Mouse (Mus musculus): ENCODE data around the gene Tnrc6a. TPM values are rescaled to one million over a fixed set of nuclear protein-coding genes. Genes with fewer than 3 reads are reported as not detected.
"Not testable (repeated sequence)": the region's sequence is repeated elsewhere in the genome, so short reads cannot be mapped to it uniquely, and the experiment has no call there.

Tnrc6a gene
- polyA plus RNA-seq, 1 experiment from 2014 or later, result 39.0 TPM

GRCm38 (mm10) chr7:123101295-123101694 lies 22.4 kb upstream of the Tnrc6a start:
- Histone ChIP-seq H3K27me3 (replicated peaks; ENCODE audit: control insufficient read depth, insufficient read depth, low read length) (no peaks in the 10 kb centered on the region), H3K4me2 (ENCODE audit: low read depth, low read length) (no peak overlapping the region), H3K9ac (ENCODE audit: low read depth, low read length) (no peak overlapping the region), H3K4me3 (ENCODE audit: low read length) (no peak overlapping the region), H3K4me1 (ENCODE audit: control insufficient read depth, insufficient read depth, low read length) (peaks cover 15% of the 10 kb centered on the region), H3K27ac (ENCODE audit: low read length) (no peak overlapping the region), H3K36me3 (ENCODE audit: control insufficient read depth, insufficient read depth, low read length) (no peaks in the 10 kb centered on the region), H3K9me3 (ENCODE audit: control insufficient read depth, low read length) (no peaks in the 10 kb centered on the region)
- no peak for ATAC-seq
- WGBS, result 88% methylated on average over 3 of the region's 3 CpGs

GRCm38 (mm10) chr7:123105381-123105780 lies 18.3 kb upstream of the Tnrc6a start:
- not testable (repeated sequence) for H3K9ac ChIP-seq (ENCODE audit: low read depth, low read length); H3K9me3 ChIP-seq (ENCODE audit: control insufficient read depth, low read length); H3K36me3 ChIP-seq (ENCODE audit: control insufficient read depth, insufficient read depth, low read length); H3K27me3 ChIP-seq (replicated peaks; ENCODE audit: control insufficient read depth, insufficient read depth, low read length); H3K27ac ChIP-seq (ENCODE audit: low read length); H3K4me2 ChIP-seq (ENCODE audit: low read depth, low read length); ATAC-seq; H3K4me3 ChIP-seq (ENCODE audit: low read length)
- 29% methylated on average over 1 of the region's 1 CpGs for WGBS
- peaks cover 21% of the 10 kb centered on the region for H3K4me1 ChIP-seq (ENCODE audit: control insufficient read depth, insufficient read depth, low read length)

GRCm38 (mm10) chr7:123105906-123106305 lies 17.8 kb upstream of the Tnrc6a start:
- 65% methylated on average over 1 of the region's 1 CpGs for WGBS
- H3K27me3 ChIP-seq (replicated peaks; ENCODE audit: control insufficient read depth, insufficient read depth, low read length), result no peaks in the 10 kb centered on the region
- H3K4me1 ChIP-seq (ENCODE audit: control insufficient read depth, insufficient read depth, low read length), result peaks cover 23% of the 10 kb centered on the region

GRCm38 (mm10) chr7:123106326-123106725 lies 17.4 kb upstream of the Tnrc6a start:
- Histone ChIP-seq H3K27me3 (replicated peaks; ENCODE audit: control insufficient read depth, insufficient read depth, low read length) (no peaks in the 10 kb centered on the region), H3K36me3 (ENCODE audit: control insufficient read depth, insufficient read depth, low read length) (no peaks in the 10 kb centered on the region), H3K4me1 (ENCODE audit: control insufficient read depth, insufficient read depth, low read length) (peaks cover 25% of the 10 kb centered on the region), H3K27ac (ENCODE audit: low read length) (no peak overlapping the region), H3K9me3 (ENCODE audit: control insufficient read depth, low read length) (no peaks in the 10 kb centered on the region), H3K4me3 (ENCODE audit: low read length) (no peak overlapping the region), H3K9ac (ENCODE audit: low read depth, low read length) (no peak overlapping the region), H3K4me2 (ENCODE audit: low read depth, low read length) (no peak overlapping the region)
- WGBS, result 92% methylated on average over 2 of the region's 2 CpGs
- ATAC-seq, result no peak

More at GRCm38 (mm10) chr7:123105906-123106305, 17.8 kb upstream of the Tnrc6a start:
- no peak overlapping the region for H3K4me2 ChIP-seq (ENCODE audit: low read depth, low read length)
- H3K9ac ChIP-seq (ENCODE audit: low read depth, low read length), result no peak overlapping the region
- H3K9me3 ChIP-seq (ENCODE audit: control insufficient read depth, low read length), result no peaks in the 10 kb centered on the region
- H3K36me3 ChIP-seq (ENCODE audit: control insufficient read depth, insufficient read depth, low read length), result no peaks in the 10 kb centered on the region
- H3K27ac ChIP-seq (ENCODE audit: low read length), result no peak overlapping the region
- no peak overlapping the region for H3K4me3 ChIP-seq (ENCODE audit: low read length)
- no peak for ATAC-seq

- 43% methylated on average over 13 of the region's 13 CpGs for WGBS
- 0 out of 2 replicates have a peak overlapping the region, but pooled peaks have one; percentile 12 for H3K9ac ChIP-seq (ENCODE audit: low read depth, low read length)
- ATAC-seq, result peak; percentile 94
- no peaks in the 10 kb centered on the region for H3K27me3 ChIP-seq (replicated peaks; ENCODE audit: control insufficient read depth, insufficient read depth, low read length)
- no peaks in the 10 kb centered on the region for H3K9me3 ChIP-seq (ENCODE audit: control insufficient read depth, low read length)
- peak overlapping the region; percentile 27; the same call in 1 of the 2 replicates for H3K27ac ChIP-seq (ENCODE audit: low read length)
- peaks cover 25% of the 10 kb centered on the region for H3K4me1 ChIP-seq (ENCODE audit: control insufficient read depth, insufficient read depth, low read length)
- no peak overlapping the region for H3K4me3 ChIP-seq (ENCODE audit: low read length)
- no peaks in the 10 kb centered on the region for H3K36me3 ChIP-seq (ENCODE audit: control insufficient read depth, insufficient read depth, low read length)
- H3K4me2 ChIP-seq (ENCODE audit: low read depth, low read length), result no peak overlapping the region
Measured at GRCm38 (mm10) chr7:123108058-123109055, 15.3 kb upstream of the Tnrc6a start.

DNA sequence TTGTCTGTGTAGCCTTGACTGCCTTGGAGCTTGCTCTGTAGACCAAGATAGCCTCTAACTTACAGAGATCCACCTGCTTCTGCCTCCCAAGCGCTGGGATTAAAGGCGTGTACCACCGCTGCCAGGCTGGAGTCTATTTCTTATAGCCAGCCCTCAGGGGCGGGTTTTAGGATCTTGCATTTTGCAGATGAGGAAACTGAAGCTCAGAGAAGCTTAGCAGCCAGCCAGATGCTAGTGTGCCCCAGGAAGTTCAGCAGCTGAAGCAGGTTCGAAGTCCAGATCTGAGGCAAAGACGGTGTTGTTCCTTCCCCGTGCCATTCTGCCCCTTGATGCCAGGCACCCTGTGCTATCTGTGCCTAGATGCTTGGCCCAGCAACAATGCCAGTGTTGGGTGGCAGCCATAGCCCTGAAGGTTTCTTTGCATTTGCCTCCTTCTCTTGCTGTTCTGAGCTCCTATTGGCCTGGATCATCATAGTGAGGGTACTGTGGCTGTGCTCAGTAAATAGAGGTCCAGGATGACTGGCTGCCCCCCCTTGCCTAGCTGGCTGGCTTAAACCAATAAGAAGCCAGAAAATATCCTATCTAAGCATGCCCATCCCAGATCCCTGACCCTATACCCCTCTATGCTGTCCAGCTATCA lies 14.2 kb upstream of the Tnrc6a start:
- H3K27ac ChIP-seq (ENCODE audit: low read length), result peak overlapping the region; percentile 55

GRCm38 (mm10) chr7:123110135-123110534 lies 13.6 kb upstream of the Tnrc6a start:
- Histone ChIP-seq H3K9ac (ENCODE audit: low read depth, low read length) (no peak overlapping the region), H3K4me3 (ENCODE audit: low read length) (no peak overlapping the region), H3K27me3 (replicated peaks; ENCODE audit: control insufficient read depth, insufficient read depth, low read length) (no peaks in the 10 kb centered on the region), H3K36me3 (ENCODE audit: control insufficient read depth, insufficient read depth, low read length) (no peaks in the 10 kb centered on the region), H3K4me2 (ENCODE audit: low read depth, low read length) (no peak overlapping the region), H3K9me3 (ENCODE audit: control insufficient read depth, low read length) (no peaks in the 10 kb centered on the region), H3K4me1 (ENCODE audit: control insufficient read depth, insufficient read depth, low read length) (peaks cover 25% of the 10 kb centered on the region), H3K27ac (ENCODE audit: low read length) (peak overlapping the region; percentile 55; the same call in 1 of the 2 replicates)
- ATAC-seq, result peak; percentile 46
- WGBS, result 47% methylated on average over 3 of the region's 3 CpGs

More for the DNA sequence above, 14.2 kb upstream of the Tnrc6a start:
- H3K36me3 ChIP-seq (ENCODE audit: control insufficient read depth, insufficient read depth, low read length), result no peaks in the 10 kb centered on the region
- H3K27me3 ChIP-seq (replicated peaks; ENCODE audit: control insufficient read depth, insufficient read depth, low read length), result no peaks in the 10 kb centered on the region
- no peak for ATAC-seq
- peaks cover 25% of the 10 kb centered on the region for H3K4me1 ChIP-seq (ENCODE audit: control insufficient read depth, insufficient read depth, low read length)
- no peak overlapping the region for H3K4me3 ChIP-seq (ENCODE audit: low read length)
- H3K4me2 ChIP-seq (ENCODE audit: low read depth, low read length), result no peak overlapping the region
- no peaks in the 10 kb centered on the region for H3K9me3 ChIP-seq (ENCODE audit: control insufficient read depth, low read length)
- peak overlapping the region; percentile 10; the same call in 1 of the 2 replicates for H3K9ac ChIP-seq (ENCODE audit: low read depth, low read length)
- 87% methylated on average over 7 of the region's 7 CpGs for WGBS

- WGBS, result 92% methylated on average over 6 of the region's 6 CpGs
- Histone ChIP-seq H3K36me3 (ENCODE audit: control insufficient read depth, insufficient read depth, low read length) (no peaks in the 10 kb centered on the region), H3K27ac (ENCODE audit: low read length) (no peak overlapping the region), H3K4me3 (ENCODE audit: low read length) (no peak overlapping the region), H3K27me3 (replicated peaks; ENCODE audit: control insufficient read depth, insufficient read depth, low read length) (no peaks in the 10 kb centered on the region), H3K4me1 (ENCODE audit: control insufficient read depth, insufficient read depth, low read length) (peaks cover 18% of the 10 kb centered on the region), H3K4me2 (ENCODE audit: low read depth, low read length) (no peak overlapping the region), H3K9ac (ENCODE audit: low read depth, low read length) (no peak overlapping the region), H3K9me3 (ENCODE audit: control insufficient read depth, low read length) (no peaks in the 10 kb centered on the region)
- no peak for ATAC-seq
Measured at GRCm38 (mm10) chr7:123113590-123113989, 10.1 kb upstream of the Tnrc6a start.

- 73% methylated on average over 12 of the region's 12 CpGs for WGBS
Measured at GRCm38 (mm10) chr7:123116799-123117198, 6.9 kb upstream of the Tnrc6a start.

More at GRCm38 (mm10) chr7:123116799-123117198, 6.9 kb upstream of the Tnrc6a start:
- Histone ChIP-seq H3K27ac (ENCODE audit: low read length) (no peak overlapping the region), H3K4me2 (ENCODE audit: low read depth, low read length) (no peak overlapping the region), H3K9ac (ENCODE audit: low read depth, low read length) (no peak overlapping the region), H3K4me1 (ENCODE audit: control insufficient read depth, insufficient read depth, low read length) (no peaks in the 10 kb centered on the region), H3K36me3 (ENCODE audit: control insufficient read depth, insufficient read depth, low read length) (no peaks in the 10 kb centered on the region), H3K4me3 (ENCODE audit: low read length) (no peak overlapping the region), H3K27me3 (replicated peaks; ENCODE audit: control insufficient read depth, insufficient read depth, low read length) (no peaks in the 10 kb centered on the region), H3K9me3 (ENCODE audit: control insufficient read depth, low read length) (no peaks in the 10 kb centered on the region)
- no peak for ATAC-seq
